Mouse (Mus musculus): ENCODE results near the gene Irf2bp2.

Irf2bp2 gene

DNA sequence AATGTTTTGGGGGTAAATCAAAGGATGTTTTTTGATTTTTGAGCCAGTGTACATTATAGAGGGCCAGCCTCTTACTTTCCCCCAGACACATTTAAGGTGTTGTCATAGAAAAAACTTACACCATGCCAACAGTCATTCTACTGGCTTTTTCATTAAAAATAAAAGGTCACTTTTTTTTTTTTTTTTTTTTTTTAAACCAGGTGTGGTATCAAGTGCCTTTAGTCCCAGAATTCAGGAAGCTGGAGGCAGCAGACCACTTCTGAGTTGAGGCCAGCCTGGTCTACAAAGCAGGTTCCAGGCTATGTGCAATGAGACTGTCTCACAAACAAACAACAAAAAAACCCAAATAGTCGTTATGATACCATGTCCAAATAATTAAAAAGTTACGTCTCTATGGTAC, 7.7 kb downstream of the Irf2bp2 start:
- DNase-seq, result no peak

DNA sequence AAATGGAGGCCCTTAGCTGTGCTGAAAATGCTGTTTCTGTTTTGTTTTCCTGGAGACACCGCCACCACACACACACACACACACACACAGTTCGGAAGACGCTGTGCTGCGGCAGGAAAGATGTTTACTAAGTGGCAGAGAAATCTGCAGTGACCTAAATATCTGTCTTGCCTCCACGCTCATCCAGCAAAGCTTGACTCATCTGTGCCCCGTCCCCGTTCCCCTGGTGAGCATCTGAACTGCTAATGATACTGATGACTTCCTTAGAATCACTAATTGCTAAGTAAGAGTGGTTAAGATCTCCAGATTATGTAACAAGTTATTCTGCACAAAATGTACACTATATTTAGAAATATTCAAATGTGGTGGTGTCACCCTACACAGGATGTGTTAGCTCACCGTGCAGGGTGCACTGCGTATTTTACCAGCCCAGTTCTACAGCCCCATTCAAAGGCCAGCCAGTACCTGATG, 8.2 kb downstream of the Irf2bp2 start:
- no peak for DNase-seq

DNA sequence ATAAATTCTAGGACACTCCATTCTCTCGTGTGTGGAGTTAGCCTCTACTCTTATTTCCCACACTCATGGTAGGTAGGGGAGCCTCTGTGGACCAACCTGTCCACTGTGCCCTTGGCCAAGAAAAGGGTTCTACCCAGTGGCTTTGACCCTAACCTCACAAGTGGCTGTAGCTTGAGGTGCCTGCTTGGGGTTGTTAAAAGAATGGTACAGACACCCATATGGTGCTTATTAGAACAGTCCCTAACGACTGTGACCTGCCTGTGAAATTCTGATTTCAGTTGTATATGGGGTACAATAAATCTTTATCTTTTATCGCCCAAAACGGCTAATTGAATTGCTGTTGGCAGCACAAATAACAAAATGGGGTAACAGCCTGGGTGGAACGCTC, 8.9 kb downstream of the Irf2bp2 start:
- DNase-seq, result no peak

DNA sequence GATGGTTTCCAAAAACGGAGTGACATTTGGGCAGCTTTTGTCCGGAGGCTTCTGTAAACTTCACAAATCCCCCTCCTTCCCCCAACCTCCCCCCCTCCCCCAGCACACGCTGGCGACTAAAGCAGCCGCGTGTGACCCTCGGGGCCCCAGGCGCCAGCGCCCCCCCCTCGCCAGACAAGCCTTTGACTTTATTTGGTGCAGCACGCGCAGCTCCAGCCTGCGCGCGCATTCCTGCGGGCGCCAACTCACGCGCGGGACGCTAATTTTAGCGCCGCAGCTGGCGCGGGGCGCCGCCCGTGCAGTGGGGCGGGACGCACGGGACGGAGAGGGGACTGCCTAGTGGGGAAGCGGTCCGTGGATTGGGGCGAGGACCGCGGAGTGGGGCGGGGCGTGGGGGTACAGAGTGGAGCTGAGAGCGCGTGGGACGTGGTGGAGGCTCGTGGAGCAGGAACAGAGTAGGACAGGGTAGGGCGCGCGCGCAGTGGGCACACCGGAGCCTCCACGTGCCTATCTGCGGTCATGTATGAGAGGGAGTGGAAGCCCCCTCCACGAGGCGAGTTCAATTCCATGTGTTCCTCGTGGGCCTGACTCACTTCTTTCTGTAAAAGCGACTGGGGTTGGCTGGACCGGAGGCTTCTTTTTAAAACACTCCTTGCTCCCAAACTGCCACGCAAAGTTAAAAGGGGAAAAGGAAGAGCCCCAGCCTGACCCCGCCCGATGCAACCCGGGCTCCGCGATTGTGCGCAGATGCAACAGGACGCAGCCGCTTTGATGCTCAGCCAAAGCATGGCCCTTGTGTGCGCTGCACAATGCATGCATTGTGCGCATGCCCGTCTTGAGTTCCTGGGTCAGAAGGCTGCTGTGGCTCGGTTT, 9.6 kb downstream of the Irf2bp2 start:
- DNase-seq, result peak; percentile 86 to 90

DNA sequence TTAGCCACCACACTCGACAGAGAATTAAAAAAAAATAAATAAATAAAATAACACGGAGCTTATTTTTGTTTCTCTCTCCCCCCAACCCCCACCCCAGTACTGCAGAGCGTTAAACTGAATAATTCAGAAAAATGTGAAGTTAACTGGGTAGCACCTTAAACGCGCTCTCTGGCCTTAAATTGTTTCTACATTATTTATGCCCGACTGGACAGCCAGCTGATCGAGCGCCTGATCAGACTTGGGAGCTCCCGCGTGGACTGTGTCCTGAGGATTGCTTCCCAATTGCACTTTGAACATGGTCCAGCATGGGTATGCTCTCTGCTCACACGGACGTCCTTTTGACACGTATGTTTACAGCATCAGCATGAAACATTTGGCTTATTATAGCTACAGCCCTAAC, 10.3 kb downstream of the Irf2bp2 start:
- DNase-seq, result peak; percentile 53 to 61

DNA sequence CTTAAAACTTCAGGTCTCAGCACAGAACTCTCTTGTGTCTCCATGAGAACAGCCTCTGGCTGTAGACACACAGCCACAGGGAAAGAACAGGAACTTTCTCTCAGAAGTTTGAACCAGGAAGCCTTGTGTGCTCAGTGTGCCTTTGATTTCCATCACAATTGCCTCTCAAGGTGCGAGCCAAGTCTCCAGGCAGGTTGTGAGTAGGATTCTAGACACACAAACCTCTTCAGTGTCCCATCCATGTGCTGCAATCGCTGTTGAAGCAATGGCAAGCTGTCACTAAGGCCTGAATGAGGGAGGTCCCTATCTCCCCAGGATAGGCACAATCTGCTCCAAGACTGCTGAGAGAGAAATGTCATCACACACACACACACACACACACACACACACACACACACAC, 10.8 kb downstream of the Irf2bp2 start:
- peak in 1 of 2 experiments; percentile 54 for DNase-seq

DNA sequence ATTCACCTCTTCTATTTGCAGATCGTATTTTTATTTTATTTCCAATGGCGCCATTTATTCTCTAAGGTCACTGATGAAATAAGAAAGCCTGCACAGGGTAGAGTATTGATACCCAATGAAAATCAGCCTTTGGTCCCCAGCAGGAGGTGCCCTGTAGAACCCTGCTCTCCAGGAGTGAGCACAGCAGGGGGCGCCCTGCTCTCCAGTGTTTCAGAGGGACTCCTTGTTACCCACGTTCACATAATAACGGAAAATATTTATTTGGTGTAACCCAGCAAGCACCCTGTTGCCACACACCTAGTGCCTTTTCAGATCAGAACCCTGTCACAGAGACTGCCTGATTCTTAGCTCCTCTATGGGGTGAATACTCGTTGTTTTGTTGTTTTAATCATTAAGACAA, 11.3 kb downstream of the Irf2bp2 start:
- peak; percentile 83 to 90 for DNase-seq

DNA sequence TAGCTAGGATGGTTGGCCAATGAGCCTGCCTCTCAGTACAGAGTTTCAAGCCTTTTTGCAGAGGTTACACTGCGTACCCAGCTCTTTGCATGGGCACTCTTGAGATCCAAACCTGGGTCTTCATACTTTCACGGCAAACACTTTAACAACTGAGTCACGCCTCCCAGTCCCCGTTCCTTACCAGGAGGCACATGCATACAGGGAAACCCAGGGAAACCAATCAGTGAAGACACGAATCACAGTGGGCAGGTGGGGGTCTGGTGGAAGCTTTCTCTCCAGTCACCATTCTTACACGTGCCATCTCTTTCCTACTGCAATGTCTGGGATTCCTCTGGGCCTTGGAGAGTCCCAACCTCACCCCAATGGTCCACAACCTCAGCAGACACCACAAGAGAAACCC, 12.1 kb downstream of the Irf2bp2 start:
- DNase-seq, result no peak

DNA sequence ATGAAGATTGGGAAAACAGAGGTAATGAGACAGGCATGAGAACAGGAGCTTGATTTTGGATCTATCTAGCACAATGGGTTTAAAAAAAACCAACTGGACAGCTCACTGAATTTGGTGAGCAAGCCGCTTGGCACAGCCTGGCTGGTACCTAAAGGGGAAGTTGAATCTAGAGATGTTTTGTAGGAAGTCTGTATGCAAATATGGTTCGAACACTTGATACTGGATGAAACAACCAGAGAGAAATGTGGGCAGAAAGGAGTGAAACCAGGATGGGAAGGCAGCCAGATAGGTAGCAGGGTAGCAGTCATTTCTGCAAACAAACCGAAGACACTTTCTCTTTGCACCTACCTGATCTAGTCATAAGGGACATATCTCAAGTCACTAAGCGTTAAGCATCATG, 13.0 kb downstream of the Irf2bp2 start:
- DNase-seq, result no peak

DNA sequence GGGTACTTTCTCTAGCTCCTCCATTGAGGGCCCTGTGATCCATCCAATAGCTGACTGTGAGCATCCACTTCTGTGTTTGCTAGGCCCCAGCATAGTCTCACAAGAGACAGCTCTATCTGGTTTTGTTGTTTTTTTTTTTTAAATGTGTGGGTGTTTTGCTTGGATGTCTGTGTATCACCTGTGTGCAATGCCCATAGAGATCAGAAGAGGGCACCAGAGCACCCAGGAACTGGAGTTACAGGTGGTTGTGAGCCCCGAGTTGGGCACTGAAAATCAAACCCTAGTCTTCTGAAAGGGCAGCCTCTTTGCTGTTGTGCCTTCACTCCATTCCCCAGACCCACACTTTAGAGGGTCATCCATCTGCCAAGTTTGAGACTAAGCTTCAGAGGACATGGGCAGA, 13.7 kb downstream of the Irf2bp2 start:
- no peak for DNase-seq

DNA sequence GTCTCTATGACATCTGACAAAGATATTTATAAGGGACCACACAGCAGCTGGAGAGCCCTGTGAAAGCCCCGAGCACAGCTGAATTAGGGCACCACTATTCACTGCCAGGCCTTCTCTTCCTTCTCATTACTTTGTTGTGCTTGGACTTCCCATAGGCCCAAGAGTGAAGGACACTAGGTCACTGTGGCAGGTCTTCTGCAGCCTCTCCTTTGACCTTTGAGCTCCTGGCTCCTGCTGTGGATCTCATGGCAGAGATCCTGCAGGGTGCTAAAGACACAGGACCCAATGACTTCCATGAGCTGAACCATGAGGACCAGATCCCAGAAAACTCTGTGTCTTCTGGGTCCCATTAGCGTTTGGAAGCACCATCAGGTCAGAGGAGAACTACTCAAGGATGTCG, 15.1 kb downstream of the Irf2bp2 start:
- no peak for DNase-seq

DNA sequence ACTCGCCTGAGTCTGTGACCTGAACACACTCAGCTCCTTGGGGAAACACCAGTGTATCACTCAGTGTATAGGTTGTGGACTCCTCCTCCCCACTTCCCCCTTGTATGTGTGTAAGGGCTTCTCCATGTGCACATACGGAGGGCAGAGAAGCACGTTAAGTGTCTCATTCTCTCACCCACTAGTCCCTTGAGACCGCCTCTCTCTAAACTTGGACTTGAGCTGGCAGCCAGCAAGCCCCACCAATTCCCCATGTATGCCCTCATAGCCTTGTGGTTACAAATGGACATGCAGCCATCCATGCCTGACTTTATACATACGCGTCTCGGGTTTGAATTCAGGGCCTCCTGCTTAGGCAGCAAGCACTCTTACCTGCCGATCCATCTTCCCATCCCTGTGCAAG, 16.9 kb downstream of the Irf2bp2 start:
- DNase-seq, result no peak

DNA sequence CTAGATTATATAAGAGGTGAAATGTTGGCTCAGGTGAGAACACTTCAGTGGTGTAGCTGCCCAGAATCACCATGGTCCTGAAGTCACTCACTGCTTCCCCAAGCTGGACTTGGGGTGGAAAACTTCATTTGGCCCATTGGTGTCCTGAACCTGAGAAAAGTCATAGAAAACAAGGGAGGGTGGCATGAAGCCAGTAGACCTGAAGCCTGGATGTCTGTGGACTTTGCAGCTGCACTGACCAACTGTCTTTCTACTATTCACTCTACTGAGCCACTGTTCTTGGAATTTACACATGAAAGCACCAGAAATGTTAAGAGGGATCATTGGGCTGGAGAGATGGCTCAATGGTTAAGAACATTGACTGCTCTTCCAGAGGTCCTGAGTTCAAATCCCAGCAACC, 17.7 kb downstream of the Irf2bp2 start:
- no peak for DNase-seq

DNA sequence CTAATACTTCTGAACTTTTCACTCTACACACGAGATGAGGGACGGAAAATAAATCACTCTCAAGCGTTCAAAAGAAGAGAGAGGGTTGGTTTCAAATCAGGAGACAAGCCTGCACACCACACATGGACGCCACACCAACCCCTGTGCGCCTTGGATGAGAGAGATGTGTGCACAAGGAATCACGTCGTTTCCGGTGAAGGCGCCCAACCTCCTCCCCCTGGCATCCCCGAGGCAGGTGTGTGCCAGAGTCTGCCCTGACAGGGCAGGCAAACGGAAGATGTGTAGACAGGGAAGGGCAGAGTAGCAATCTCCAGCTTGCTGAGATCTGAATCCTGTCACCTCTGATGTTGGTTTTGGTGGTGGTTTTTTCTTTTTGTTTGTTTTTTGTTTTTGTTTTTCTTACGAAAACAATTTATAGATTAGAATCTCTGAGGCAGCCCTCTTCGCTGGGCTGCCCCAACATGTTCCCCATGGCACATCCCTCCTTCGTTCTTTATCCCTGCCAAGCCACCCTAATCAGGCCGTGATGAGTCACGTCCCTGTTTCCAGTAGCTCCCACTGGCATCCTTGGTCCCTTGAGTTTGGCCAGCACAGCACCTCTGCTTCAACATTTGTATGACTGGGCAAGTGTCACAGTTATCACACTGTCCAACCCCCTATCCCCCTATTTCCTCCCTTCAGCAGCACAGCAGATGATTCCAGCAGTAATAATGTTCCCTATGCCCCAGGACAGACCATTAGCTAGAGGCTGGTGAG, 18.7 kb downstream of the Irf2bp2 start:
- no peak for DNase-seq

DNA sequence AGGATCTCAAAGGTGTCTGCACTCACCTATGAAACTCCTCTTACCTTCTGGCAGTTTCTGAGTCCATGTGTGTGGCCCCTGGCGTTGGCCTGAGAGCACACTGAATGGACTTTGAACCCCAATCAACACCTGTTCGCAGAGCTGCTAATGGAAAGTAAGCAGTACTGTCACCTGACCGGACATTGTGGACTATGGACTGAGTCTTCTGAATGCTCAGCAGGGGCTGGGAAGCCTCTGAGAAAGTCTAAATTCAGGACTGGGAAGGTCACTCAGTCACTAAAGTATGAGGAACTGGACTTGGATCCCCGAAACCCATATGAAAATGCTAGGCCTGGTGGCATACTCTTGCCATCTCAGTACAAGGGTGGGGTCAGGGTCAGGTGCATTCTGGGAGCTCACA, 19.9 kb downstream of the Irf2bp2 start:
- DNase-seq, result no peak

DNA sequence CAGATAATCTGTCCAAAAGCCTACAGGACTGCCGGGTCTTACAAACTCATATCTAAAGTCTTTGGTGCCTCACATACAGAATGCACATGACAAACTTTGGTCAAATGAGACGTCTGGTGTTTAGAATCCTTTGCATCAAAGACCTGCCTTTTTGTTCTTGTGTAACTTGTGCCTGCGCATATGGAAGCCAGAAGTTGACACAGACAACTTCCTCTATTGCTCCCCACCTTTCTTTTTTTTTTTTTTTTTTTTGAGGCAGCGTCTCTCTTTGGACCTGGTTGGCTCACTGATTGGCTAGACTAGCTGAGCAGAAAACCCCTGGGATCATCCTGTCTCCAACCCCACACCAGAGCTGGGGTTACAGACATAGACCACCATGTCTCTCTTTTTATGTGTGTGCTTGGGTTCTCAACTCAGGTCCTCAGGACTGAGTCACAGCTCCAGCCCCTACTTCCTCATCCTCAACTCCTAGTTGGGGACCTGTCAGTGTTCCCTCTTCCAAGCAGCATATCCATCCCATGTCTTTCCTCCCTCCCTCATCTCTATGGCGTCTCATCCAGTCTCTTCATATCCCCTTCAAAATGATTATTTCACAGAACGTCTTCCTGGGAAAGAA, 20.6 kb downstream of the Irf2bp2 start:
- no peak for DNase-seq

DNA sequence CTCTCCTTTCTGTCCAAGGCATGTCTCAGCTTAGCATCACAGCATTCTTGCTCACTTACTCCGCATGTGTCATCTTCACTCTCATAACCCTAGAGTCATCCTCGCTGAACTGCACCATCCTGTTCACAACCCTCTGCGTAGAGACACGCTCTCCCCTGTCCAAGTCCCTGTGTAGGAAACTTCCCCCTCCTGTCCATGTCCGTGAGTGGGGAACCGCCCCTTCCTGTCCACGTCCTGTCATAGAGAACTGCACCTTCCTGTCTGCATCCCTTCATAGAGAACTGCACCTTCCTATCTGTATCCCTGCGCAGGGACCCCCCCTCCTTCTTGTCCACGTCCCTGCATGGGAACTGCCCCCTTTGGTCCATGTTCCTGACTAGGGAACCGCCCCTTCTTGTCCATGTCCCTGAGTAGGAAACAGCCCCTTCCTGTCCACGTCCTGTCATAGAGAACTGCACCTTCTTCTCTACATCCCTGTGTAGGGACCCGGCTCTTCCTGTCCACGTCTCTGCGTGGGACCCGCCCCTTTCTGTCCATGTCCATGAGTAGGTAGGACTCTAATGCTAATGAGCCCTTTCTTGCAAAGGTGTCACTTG, 22.6 kb downstream of the Irf2bp2 start:
- no peak for DNase-seq

DNA sequence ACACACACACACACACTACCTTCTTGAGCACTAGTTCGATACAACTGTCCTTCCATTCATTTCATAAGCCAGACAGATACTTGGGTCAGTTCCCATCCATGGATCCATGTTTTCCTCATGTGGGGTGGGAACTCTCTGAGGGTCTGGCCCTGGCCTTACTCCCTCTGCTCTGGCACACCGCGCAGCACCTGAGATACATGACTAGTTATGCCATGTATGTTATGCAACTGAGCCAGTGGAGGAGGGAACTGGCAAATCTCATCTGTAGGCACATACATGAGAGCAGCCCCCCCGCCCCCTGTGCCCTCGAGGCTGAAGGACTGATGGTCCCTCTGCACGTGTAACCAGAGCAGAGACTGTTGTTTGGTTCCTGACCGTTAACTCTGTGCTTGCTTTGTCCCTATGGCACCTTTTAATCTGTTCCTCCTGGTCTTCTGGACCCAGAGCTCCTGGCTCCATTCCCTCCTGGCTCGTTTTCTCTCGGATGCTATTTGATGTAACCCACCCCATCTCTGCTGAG, 23.2 kb downstream of the Irf2bp2 start:
- DNase-seq, result no peak

DNA sequence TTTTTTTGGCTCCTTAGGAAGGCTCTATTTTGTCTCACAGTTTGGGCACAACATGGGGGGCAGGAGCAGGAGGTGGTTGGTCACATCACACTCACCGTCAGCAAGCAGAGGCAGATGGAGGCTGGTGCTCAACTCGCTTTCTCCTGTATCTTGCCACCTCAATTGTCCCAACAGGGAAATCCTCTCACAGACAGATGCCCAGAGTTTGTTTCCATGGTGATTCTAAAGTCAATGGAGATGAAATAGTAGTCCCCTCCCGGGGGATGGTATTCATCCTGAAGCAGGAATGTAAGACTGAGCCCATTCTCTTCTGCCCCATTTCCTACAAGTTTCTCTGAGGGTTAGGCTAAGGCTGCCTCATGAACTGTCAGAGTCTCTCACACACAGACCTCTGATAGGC, 23.7 kb downstream of the Irf2bp2 start:
- no peak for DNase-seq

DNA sequence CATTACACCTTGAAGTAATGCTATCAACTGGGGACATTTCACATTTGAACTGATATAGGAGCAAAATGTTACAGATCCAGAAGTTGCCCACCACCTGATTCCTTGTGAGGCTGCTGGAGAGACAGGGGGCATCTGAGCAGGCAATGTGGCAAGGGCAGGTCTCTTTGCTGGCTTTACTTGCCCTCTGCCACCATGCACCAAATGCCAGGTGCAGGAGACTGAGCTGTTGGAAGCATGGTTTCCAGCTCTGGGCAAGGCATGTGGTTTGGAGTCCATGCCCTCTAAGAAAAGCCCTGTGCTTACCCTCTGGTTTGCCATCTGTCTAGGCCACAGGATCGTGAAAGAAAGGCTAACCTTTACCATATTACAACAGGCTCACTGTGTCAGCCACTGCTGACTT, 24.1 kb downstream of the Irf2bp2 start:
- DNase-seq, result no peak

DNA sequence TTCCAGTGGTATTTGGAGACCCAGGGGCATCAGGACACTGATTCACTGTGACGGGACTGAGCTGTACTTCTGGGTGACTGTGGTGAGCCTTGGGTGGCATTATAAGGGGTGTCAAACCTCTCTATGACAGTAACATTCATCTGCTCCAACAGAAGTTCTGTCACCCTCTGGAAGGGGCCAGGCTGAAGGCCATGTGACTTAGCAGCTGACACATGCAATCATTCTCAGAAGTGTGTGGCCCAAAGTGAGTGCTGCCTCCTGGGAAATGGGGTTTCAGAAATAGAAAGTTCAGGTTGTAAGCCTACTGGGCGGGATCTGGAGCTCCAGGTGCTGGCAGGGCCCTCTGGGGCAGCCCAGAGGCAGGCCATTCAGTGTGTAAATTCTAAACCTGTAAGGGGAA, 26.1 kb downstream of the Irf2bp2 start:
- DNase-seq, result no peak

DNA sequence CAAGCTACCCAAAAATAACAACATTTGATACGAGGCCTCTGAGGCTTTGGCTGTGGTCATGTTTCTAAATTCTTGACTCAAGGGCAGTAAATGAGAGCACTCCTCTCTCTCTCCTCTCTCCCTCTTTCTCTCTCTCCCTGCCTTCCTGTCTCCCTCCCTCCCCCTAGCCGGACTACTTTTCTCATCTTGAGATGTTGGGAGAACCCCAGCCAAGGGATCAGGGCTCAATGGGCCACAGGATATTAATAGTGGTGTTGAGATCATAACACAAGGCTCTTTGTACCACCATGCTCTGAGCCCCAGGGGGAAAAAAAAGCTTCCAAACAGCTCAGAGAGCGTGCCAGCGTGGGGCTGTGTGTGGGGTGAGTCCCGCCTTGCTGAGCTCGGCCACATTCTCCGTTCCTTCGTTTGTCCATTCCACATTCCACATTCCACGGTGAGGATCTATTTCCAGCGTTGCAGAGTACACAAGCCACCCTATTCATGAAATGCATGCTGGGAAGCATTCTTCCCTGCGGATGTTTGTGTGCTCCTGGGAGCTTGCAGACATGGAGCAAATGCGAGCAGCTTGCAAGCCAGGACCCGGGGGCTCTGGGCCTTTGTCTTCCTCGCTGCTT, 27.2 kb downstream of the Irf2bp2 start:
- peak; percentile 70 to 80 for DNase-seq
